ENCODE assay signal across 19 mouse cellular contexts in genomic region chr4:53145434-53146168, GRCm38 (mm10). TPM values are rescaled to one million over a fixed set of nuclear protein-coding genes. Genes with fewer than 3 reads are reported as not detected.
DNase-seq lines count a peak whose midpoint lies in the region; ATAC-seq and TF ChIP-seq lines count a peak whose summit lies in the region.
"Had no signal": no experiment of that assay in that cellular context is flagged by ENCODE, and none has a peak within 500 bp of the region (broad histone marks: within the 10 kb centered on the region; RNA-seq: fewer than 3 reads in every experiment).

No protein-coding gene starts in this region.

- no peaks in the 10 kb centered on the region for H3K27me3 ChIP-seq in midbrain, postnatal 0 days (ENCODE audit: insufficient read depth, low read length)
- H3K27me3 ChIP-seq in midbrain, embryonic 16.5 days (ENCODE audit: control insufficient read depth, insufficient read depth, low read depth, low read length): no peaks in the 10 kb centered on the region
- H3K27me3 ChIP-seq: embryonic facial prominence, embryonic 15.5 days; forebrain, embryonic 12.5 days; heart, embryonic 13.5 days; hindbrain, embryonic 12.5 days had no signal

- H3K9ac ChIP-seq in midbrain, postnatal 0 days (replicated peaks; ENCODE audit: low read length, poor library complexity, severe bottlenecking): no peak overlapping the region
- no peak overlapping the region for H3K9ac ChIP-seq in midbrain, embryonic 16.5 days (ENCODE audit: low read depth, low read length)
- H3K9ac ChIP-seq: embryonic facial prominence, embryonic 15.5 days; forebrain, embryonic 12.5 days; heart, embryonic 13.5 days; hindbrain, embryonic 12.5 days had no signal

- H3K36me3 ChIP-seq in midbrain, postnatal 0 days (ENCODE audit: insufficient read depth, low read length): no peaks in the 10 kb centered on the region
- H3K36me3 ChIP-seq in midbrain, embryonic 16.5 days (ENCODE audit: control insufficient read depth, insufficient read depth, low read length): no peaks in the 10 kb centered on the region
- H3K36me3 ChIP-seq: forebrain, embryonic 12.5 days; heart, embryonic 13.5 days; hindbrain, embryonic 12.5 days had no signal

- no peaks in the 10 kb centered on the region for H3K4me1 ChIP-seq in midbrain, postnatal 0 days (ENCODE audit: insufficient read depth, low read length)
- H3K4me1 ChIP-seq in midbrain, embryonic 16.5 days (ENCODE audit: control insufficient read depth, insufficient read depth, low read length): peaks cover 8% of the 10 kb centered on the region; the same call in 1 of the 2 replicates

- TF ChIP-seq CTCF in layer of hippocampus, adult 2 months (conservative IDR thresholded peaks at IDR 0.05): peak; percentile 65
- peak; percentile 44 for TF ChIP-seq CTCF in midbrain, postnatal 0 days (IDR thresholded peaks at IDR 0.05)

- H3K9me3 ChIP-seq in midbrain, postnatal 0 days (ENCODE audit: low read length): no peaks in the 10 kb centered on the region
- H3K9me3 ChIP-seq in midbrain, embryonic 16.5 days (replicated peaks; ENCODE audit: control insufficient read depth, low read length, poor library complexity, severe bottlenecking): no peaks in the 10 kb centered on the region
- H3K9me3 ChIP-seq: embryonic facial prominence, embryonic 15.5 days; forebrain, embryonic 12.5 days; heart, embryonic 13.5 days; hindbrain, embryonic 12.5 days had no signal

- no peak for ATAC-seq in midbrain, postnatal 0 days (ENCODE audit: low FRiP score)
- ATAC-seq in midbrain, embryonic 16.5 days: no peak
- no peak for ATAC-seq in granulocyte monocyte progenitor cell, adult 5-6 weeks (replicated peaks; ENCODE audit: poor library complexity, severe bottlenecking)

- H3K4me2 ChIP-seq in midbrain, postnatal 0 days (ENCODE audit: low read depth, low read length, poor library complexity, severe bottlenecking): no peak overlapping the region
- no peak overlapping the region for H3K4me2 ChIP-seq in midbrain, embryonic 16.5 days (ENCODE audit: low read length)
- H3K4me2 ChIP-seq: embryonic facial prominence, embryonic 15.5 days; forebrain, embryonic 12.5 days; heart, embryonic 13.5 days; hindbrain, embryonic 12.5 days had no signal

- no peak overlapping the region for H3K4me3 ChIP-seq in layer of hippocampus, adult 2 months
- H3K4me3 ChIP-seq in midbrain, postnatal 0 days (ENCODE audit: low read depth, low read length): no peak overlapping the region
- no peak overlapping the region for H3K4me3 ChIP-seq in midbrain, embryonic 16.5 days (ENCODE audit: low read depth, low read length)
- H3K4me3 ChIP-seq: embryonic facial prominence, embryonic 15.5 days; forebrain, embryonic 12.5 days; heart, embryonic 13.5 days; hindbrain, embryonic 12.5 days had no signal

- DNase-seq in cerebellum, adult 18-20 months: peak; percentile 32 to 47
- DNase-seq in cerebellum, adult 11 months: no peak
- DNase-seq in layer of hippocampus, adult 2 months (ENCODE audit: low spot score in 2 of 2): no peak
- no peak for DNase-seq in layer of hippocampus, adult 9-10 months (ENCODE audit: low spot score)
- DNase-seq in midbrain, postnatal 0 days (ENCODE audit: low spot score): no peak
- no peak for DNase-seq in kidney, adult 9 months
- DNase-seq: kidney, adult 18-20 months; kidney, postnatal 36 days; layer of hippocampus, postnatal 36 days; retina, postnatal 1 day; spleen, adult 18-20 months; thymus, postnatal 36 days had no signal

- no peak overlapping the region for H3K27ac ChIP-seq in layer of hippocampus, adult 2 months
- no peak overlapping the region for H3K27ac ChIP-seq in midbrain, postnatal 0 days (ENCODE audit: low read depth, low read length)
- no peak overlapping the region for H3K27ac ChIP-seq in midbrain, embryonic 16.5 days (ENCODE audit: low read length)
- H3K27ac ChIP-seq: embryonic facial prominence, embryonic 15.5 days; forebrain, embryonic 12.5 days; heart, embryonic 13.5 days; hindbrain, embryonic 12.5 days; macrophage had no signal

- WGBS in midbrain, postnatal 0 days: 83% methylated on average over 12 of the region's 12 CpGs
- WGBS in midbrain, embryonic 16.5 days: 80% methylated on average over 12 of the region's 12 CpGs

RNA-seq across cellular contexts. Expression of gene Abca1, which starts 14.1 kb away (rescaled TPM):
- 10 to 100 TPM; 20.7 to 22.3 TPM for total RNA-seq in layer of hippocampus, adult 2 months (2021)
- 49.2 and 63.5 TPM in 2 replicates for total RNA-seq in midbrain, postnatal 0 days (2014; rRNA removed)
- polyA plus RNA-seq in midbrain, postnatal 0 days (2015; fragmentation: Nextera tagmentation; extraction: Ambion mirVana): 8.0 and 8.6 TPM in 2 replicates
- 9.3 and 9.9 TPM in 2 replicates for polyA plus RNA-seq in midbrain, embryonic 16.5 days (2015; fragmentation: Nextera tagmentation; extraction: Ambion mirVana)
- 0.49 and 2.6 TPM in 2 replicates for total RNA-seq in granulocyte monocyte progenitor cell, adult 5-6 weeks (2014; fragmentation: Nextera tagmentation)
- total RNA-seq in granulocyte monocyte progenitor cell, adult 5-6 weeks (2017): 2.2 and 3.8 TPM in 2 replicates

Comparison
In these comparisons a context has a peak if more than half of its experiments do, and no peak if none do; other contexts are left out.
1. DNase-seq: peak in cerebellum, adult 18-20 months (2 of 2); none in cerebellum, adult 11 months (single experiment), layer of hippocampus, adult 2 months (0 of 2), layer of hippocampus, adult 9-10 months (single experiment), midbrain, postnatal 0 days (single experiment) and kidney, adult 9 months (single experiment).
2. RNA of gene Abca1, which starts 14.1 kb away (total RNA-seq): 49.2 to 63.5 TPM in midbrain, postnatal 0 days and 20.7 to 22.3 TPM in layer of hippocampus, adult 2 months; 0.49 to 3.8 TPM in granulocyte monocyte progenitor cell, adult 5-6 weeks; every median in the first group is over 4 times any median in the second.